Mouse (Mus musculus) midbrain, embryonic 12.5 days (tissue): ENCODE data around the gene Dync1h1. TPM values are rescaled to one million over a fixed set of nuclear protein-coding genes. Genes with fewer than 3 reads are reported as not detected.

Experiments used
- ATAC-seq: fragments of 200-750 bp; cut with Nextera tagmentation; 2 replicates; pipeline ENCODE4 v1.8.0; 2017; ENCODE audit warnings: low read depth, moderate TSS enrichment, moderate library complexity; ENCODE audit not compliant: low FRiP score
- H3K27ac ChIP-seq: fragments of 300-500 bp; sonication (generic); replicated peaks from 2 replicates; pipeline ENCODE4 v1.5.1; 2016; ENCODE audit warnings: mild to moderate bottlenecking
- H3K27me3 ChIP-seq: fragments of 300-500 bp; sonication (generic); 2 replicates; pipeline ENCODE4 v1.6.1; 2016; ENCODE audit warnings: mild to moderate bottlenecking
- H3K36me3 ChIP-seq: fragments of 300-500 bp; sonication (generic); 2 replicates; pipeline ENCODE4 v1.6.1; 2016
- H3K4me1 ChIP-seq: fragments of 300-500 bp; sonication (generic); 2 replicates; pipeline ENCODE4 v1.6.1; 2016
- H3K4me2 ChIP-seq: fragments of 300-500 bp; sonication (generic); replicated peaks from 2 replicates; pipeline ENCODE4 v1.6.1; 2016; ENCODE audit warnings: mild to moderate bottlenecking, moderate library complexity
- H3K4me3 ChIP-seq: fragments of 300-500 bp; sonication (generic); 2 replicates; pipeline ENCODE4 v1.5.1; 2016; ENCODE audit warnings: mild to moderate bottlenecking
- H3K9ac ChIP-seq: fragments of 300-500 bp; sonication (generic); replicated peaks from 2 replicates; pipeline ENCODE4 v1.6.1; 2016; ENCODE audit warnings: mild to moderate bottlenecking, moderate library complexity
- H3K9me3 ChIP-seq: fragments of 300-500 bp; sonication (generic); 2 replicates; pipeline ENCODE4 v1.6.1; 2016; ENCODE audit warnings: mild to moderate bottlenecking
- WGBS: fragments of 180-500 bp; shearing (Covaris S2); methylation state at CpG from one replicate; pipeline ENCODE4 v1.1.7; 2016; 5-methylcytosine and 5-hydroxymethylcytosine counted together
- polyA plus RNA-seq: library from polyadenylated mRNA; unstranded; fragments of >200 nt; fragmentation: Nextera tagmentation; extraction: Ambion mirVana; gene quantifications from 2 replicates; pipeline ENCODE4 v1.2.1, GENCODE M21; 2016

Dync1h1 gene
- polyA plus RNA-seq, 1 experiment from 2014 or later: 94.7 TPM

GRCm38 (mm10) chr12:110609153-110609497 is 7.9 kb downstream of the Dync1h1 start:
- H3K36me3 ChIP-seq: peaks cover 32% of the 10 kb centered on the region
- 88% methylated on average over 9 of the region's 9 CpGs for WGBS
- ATAC-seq: no peak

GRCm38 (mm10) chr12:110610713-110611112 is 9.5 kb downstream of the Dync1h1 start:
- peaks cover 46% of the 10 kb centered on the region for H3K36me3 ChIP-seq
- no peak overlapping the region for H3K4me2 ChIP-seq
- H3K4me1 ChIP-seq: no peaks in the 10 kb centered on the region
- H3K9me3 ChIP-seq: no peaks in the 10 kb centered on the region
- H3K27me3 ChIP-seq: no peaks in the 10 kb centered on the region
- H3K27ac ChIP-seq: no peak overlapping the region
- no peak overlapping the region for H3K9ac ChIP-seq
- ATAC-seq: no peak
- 98% methylated on average over 2 of the region's 2 CpGs for WGBS
- no peak overlapping the region for H3K4me3 ChIP-seq

More at GRCm38 (mm10) chr12:110609153-110609497, 7.9 kb downstream of the Dync1h1 start:
- Histone ChIP-seq H3K27ac (no peak overlapping the region), H3K4me1 (peaks cover 3% of the 10 kb centered on the region), H3K27me3 (no peaks in the 10 kb centered on the region), H3K9ac (no peak overlapping the region), H3K4me3 (no peak overlapping the region), H3K4me2 (no peak overlapping the region), H3K9me3 (no peaks in the 10 kb centered on the region)

GRCm38 (mm10) chr12:110630056-110630455 is 28.8 kb downstream of the Dync1h1 start:
- WGBS: 94% methylated on average over 11 of the region's 11 CpGs
- Histone ChIP-seq H3K27me3 (no peaks in the 10 kb centered on the region), H3K27ac (no peak overlapping the region), H3K9ac (no peak overlapping the region), H3K4me1 (no peaks in the 10 kb centered on the region), H3K4me2 (no peak overlapping the region), H3K4me3 (no peak overlapping the region), H3K9me3 (no peaks in the 10 kb centered on the region), H3K36me3 (peaks cover 100% of the 10 kb centered on the region)
- no peak for ATAC-seq

- H3K9ac ChIP-seq: no peak overlapping the region
- no peaks in the 10 kb centered on the region for H3K27me3 ChIP-seq
- H3K27ac ChIP-seq: no peak overlapping the region
- H3K36me3 ChIP-seq: peaks cover 100% of the 10 kb centered on the region
- H3K9me3 ChIP-seq: no peaks in the 10 kb centered on the region
- no peak overlapping the region for H3K4me2 ChIP-seq
- ATAC-seq: no peak
- WGBS: 95% methylated on average over 12 of the region's 12 CpGs
- H3K4me3 ChIP-seq: no peak overlapping the region
- no peaks in the 10 kb centered on the region for H3K4me1 ChIP-seq
Observed at GRCm38 (mm10) chr12:110636293-110636692, 35.0 kb downstream of the Dync1h1 start.

DNA sequence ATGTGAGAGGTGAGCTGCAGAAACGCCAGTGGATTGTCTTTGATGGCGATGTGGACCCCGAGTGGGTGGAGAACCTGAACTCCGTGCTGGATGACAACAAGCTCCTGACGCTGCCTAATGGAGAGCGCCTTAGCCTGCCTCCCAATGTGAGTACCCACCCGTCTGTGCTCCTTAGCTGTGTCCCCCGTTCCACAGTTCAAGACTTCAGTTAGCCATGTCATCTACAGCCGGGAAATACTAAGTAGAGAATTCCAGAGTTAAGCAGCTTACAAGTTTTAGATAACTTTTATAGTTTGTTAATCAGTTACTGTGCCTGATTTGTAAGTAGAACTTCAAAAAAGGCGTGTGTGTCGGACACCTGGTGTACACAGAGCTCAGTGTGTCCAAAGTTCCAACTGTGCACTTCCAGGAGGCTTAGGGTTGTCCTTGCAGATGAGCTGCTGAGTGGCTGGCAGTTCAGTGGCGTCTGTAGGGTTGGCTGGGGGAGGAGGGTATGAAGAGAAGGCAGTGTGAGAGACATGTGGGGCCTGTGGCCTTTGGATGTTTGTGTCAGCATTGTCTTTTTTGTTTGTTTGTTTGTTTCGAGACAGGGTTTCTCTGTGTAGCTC is 36.4 kb downstream of the Dync1h1 start:
- Histone ChIP-seq H3K36me3 (peaks cover 100% of the 10 kb centered on the region), H3K4me2 (no peak overlapping the region), H3K27ac (no peak overlapping the region), H3K27me3 (no peaks in the 10 kb centered on the region), H3K9ac (no peak overlapping the region), H3K4me3 (no peak overlapping the region), H3K9me3 (no peaks in the 10 kb centered on the region), H3K4me1 (no peaks in the 10 kb centered on the region)
- 92% methylated on average over 13 of the region's 13 CpGs for WGBS
- no peak for ATAC-seq

DNA sequence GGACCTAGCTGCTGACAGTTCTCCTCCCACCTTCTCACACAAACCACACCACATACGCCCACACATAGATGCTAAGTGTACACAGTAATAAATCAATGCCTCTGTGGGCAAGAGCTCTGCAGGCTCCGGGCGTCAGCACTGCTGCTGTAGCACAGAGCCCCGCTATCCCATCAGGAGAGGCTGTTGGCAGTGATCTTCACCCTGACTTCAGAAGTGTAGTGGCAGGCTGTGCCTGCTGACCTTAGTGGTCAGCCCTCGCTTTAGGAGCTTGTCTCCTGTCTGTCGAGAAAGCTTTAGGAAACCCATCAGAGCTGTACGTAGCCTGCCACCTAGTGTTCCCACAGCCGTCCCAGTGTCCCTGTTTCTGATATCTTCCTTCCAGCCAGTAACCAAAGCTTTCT is 49.0 kb downstream of the Dync1h1 start:
- Histone ChIP-seq H3K27ac (no peak overlapping the region), H3K36me3 (peaks cover 97% of the 10 kb centered on the region), H3K27me3 (no peaks in the 10 kb centered on the region), H3K9me3 (no peaks in the 10 kb centered on the region), H3K4me1 (no peaks in the 10 kb centered on the region), H3K9ac (no peak overlapping the region), H3K4me3 (no peak overlapping the region), H3K4me2 (no peak overlapping the region)
- WGBS: 88% methylated on average over 8 of the region's 8 CpGs
- ATAC-seq: no peak

GRCm38 (mm10) chr12:110651464-110651863 is 50.2 kb downstream of the Dync1h1 start:
- H3K4me2 ChIP-seq: no peak overlapping the region
- ATAC-seq: no peak
- WGBS: 99% methylated on average over 17 of the region's 17 CpGs
- no peak overlapping the region for H3K4me3 ChIP-seq
- H3K4me1 ChIP-seq: no peaks in the 10 kb centered on the region
- H3K9me3 ChIP-seq: no peaks in the 10 kb centered on the region
- no peak overlapping the region for H3K9ac ChIP-seq
- no peaks in the 10 kb centered on the region for H3K27me3 ChIP-seq
- H3K36me3 ChIP-seq: peaks cover 97% of the 10 kb centered on the region
- no peak overlapping the region for H3K27ac ChIP-seq

DNA sequence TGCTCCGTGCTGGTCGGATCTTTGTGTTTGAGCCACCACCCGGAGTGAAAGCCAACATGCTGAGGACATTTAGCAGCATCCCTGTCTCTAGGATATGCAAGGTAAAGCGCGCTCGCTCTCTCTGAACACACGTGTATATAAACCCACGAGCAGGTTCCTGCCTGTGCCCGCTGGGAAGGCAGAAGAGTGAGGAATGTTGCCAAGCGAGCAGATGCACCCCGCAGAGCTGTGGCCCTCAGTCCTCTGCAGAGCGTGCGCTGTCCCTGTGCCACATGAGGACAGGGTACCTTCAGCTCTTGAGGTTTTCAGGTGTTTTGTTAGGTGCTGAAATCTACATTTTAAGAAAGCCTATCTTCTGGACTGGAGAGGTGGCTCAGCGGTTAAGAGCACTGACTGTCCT is 60.5 kb downstream of the Dync1h1 start:
- no peak overlapping the region for H3K4me3 ChIP-seq
- H3K36me3 ChIP-seq: peaks cover 99% of the 10 kb centered on the region
- ATAC-seq: no peak
- no peaks in the 10 kb centered on the region for H3K9me3 ChIP-seq
- H3K4me1 ChIP-seq: no peaks in the 10 kb centered on the region
- H3K4me2 ChIP-seq: no peak overlapping the region
- no peak overlapping the region for H3K9ac ChIP-seq
- 96% methylated on average over 14 of the region's 14 CpGs for WGBS
- no peak overlapping the region for H3K27ac ChIP-seq
- no peaks in the 10 kb centered on the region for H3K27me3 ChIP-seq

DNA sequence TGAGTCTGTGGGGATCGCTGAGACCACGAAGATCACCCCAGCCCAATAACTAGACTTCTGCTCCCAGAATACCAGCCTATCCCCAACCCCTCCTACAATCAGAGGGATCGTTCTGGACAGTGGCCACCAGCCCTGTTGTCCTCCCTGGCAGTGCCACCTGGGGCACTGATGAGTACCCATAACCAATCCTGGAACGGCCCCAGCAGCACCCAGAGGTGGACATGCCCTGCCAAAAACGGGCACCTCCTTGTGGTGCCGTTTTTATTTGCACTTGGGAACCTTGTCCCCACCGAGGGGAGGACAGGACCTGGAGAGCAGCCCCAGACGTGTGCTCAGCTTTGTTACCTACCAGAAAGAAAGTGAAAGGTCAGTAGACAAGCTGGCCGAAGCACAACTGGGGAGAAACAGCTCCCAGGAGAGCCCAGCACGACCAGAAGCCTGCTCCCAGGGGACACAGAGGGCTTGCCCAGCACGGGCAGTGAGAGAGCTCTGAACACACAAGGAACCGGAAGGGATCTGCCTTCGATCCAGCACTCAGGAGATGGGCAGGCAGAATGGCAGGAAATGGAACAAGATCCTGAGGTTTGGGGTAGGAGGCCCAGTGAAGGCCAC is 66.3 kb downstream of the Dync1h1 start:
- Histone ChIP-seq H3K4me3 (no peak overlapping the region), H3K4me2 (no peak overlapping the region), H3K9me3 (no peaks in the 10 kb centered on the region), H3K4me1 (no peaks in the 10 kb centered on the region), H3K9ac (no peak overlapping the region), H3K36me3 (peaks cover 83% of the 10 kb centered on the region), H3K27ac (no peak overlapping the region), H3K27me3 (no peaks in the 10 kb centered on the region)
- ATAC-seq: no peak
- 90% methylated on average over 13 of the region's 13 CpGs for WGBS

DNA sequence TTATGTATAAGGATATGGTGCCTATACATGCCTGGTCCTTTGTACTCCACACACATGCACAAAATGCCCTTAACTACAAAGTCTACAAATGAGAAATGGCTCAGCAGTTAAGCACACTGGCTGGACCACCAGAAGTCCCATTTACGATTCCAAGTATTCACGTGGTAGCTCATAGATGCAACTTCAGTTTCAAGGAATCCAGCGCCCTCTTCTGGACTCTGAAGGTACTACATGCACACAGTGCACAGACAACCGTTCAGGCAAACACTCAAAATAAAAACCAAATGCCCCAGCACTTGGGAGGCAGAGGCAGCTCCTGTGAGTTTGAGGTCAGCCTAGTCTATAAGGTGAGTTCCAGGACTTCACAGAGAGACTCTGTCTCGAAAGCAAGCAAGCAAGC is 73.0 kb downstream of the Dync1h1 start:
- Histone ChIP-seq H3K4me3 (no peak overlapping the region), H3K9ac (no peak overlapping the region), H3K9me3 (no peaks in the 10 kb centered on the region), H3K27me3 (no peaks in the 10 kb centered on the region), H3K4me2 (no peak overlapping the region), H3K36me3 (peaks cover 16% of the 10 kb centered on the region), H3K4me1 (no peaks in the 10 kb centered on the region), H3K27ac (no peak overlapping the region)
- WGBS: 57% methylated on average over 5 of the region's 5 CpGs
- no peak for ATAC-seq

GRCm38 (mm10) chr12:110681191-110681590 is 79.9 kb downstream of the Dync1h1 start:
- ATAC-seq: no peak
- Histone ChIP-seq H3K9me3 (no peaks in the 10 kb centered on the region), H3K4me3 (no peak overlapping the region), H3K36me3 (peaks cover 7% of the 10 kb centered on the region; the same call in 1 of the 2 replicates), H3K27me3 (no peaks in the 10 kb centered on the region), H3K27ac (no peak overlapping the region), H3K4me2 (no peak overlapping the region), H3K9ac (no peak overlapping the region), H3K4me1 (0 out of 2 replicates have a peak, but pooled peaks cover 2% of the 10 kb centered on the region)
- WGBS: 65% methylated on average over 7 of the region's 7 CpGs

GRCm38 (mm10) chr12:110681878-110682277 is 80.6 kb downstream of the Dync1h1 start:
- H3K27me3 ChIP-seq: no peaks in the 10 kb centered on the region
- H3K4me1 ChIP-seq: 0 out of 2 replicates have a peak, but pooled peaks cover 2% of the 10 kb centered on the region
- H3K27ac ChIP-seq: no peak overlapping the region
- no peak overlapping the region for H3K9ac ChIP-seq
- H3K4me3 ChIP-seq: no peak overlapping the region
- no peak overlapping the region for H3K4me2 ChIP-seq
- no peaks in the 10 kb centered on the region for H3K9me3 ChIP-seq
- 48% methylated on average over 3 of the region's 3 CpGs for WGBS
- H3K36me3 ChIP-seq: peaks cover 14% of the 10 kb centered on the region
- no peak for ATAC-seq
